Mouse (Mus musculus): ENCODE measurements around the gene Olfr403.
"Not testable (repeated sequence)": the region's sequence is repeated elsewhere in the genome, so short reads cannot be mapped to it uniquely, and the experiment has no call there.

The Olfr403 gene

GRCm38 (mm10) chr11:74185949-74186348 is at the start of gene Olfr403:
Gene Olfr403 (plus strand): TSS chr11:74186249.
- no peak for DNase-seq (ENCODE audit: low read depth, low spot score)

- DNase-seq (ENCODE audit: low read depth, low spot score): not testable (repeated sequence)
Observed at GRCm38 (mm10) chr11:74140001-74140400, 46.0 kb upstream of the Olfr403 start.

- no peak for DNase-seq (ENCODE audit: low read depth, low spot score)
Observed at GRCm38 (mm10) chr11:74145866-74146265, 40.2 kb upstream of the Olfr403 start.

DNA sequence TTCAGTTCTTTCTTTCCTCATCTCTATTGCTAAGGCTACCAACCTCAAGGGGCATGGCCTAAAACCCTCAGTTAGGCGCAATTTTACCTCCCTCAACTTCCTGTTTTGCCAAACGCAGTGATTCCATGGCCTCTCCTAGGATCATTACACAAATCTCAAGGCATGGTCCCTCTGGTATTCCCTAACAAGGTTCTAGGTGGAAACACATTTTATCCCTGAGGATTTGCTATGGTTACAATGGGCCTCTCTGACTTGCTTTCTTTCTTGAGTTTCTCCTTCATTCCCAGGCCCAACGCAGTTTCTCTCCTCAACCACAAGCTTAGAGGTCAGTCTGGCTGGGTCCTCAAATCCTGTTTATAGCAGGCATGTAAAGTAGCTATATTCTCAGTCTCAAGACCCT is 32.8 kb upstream of the Olfr403 start, which contains the start of gene Olfr402:
TSS of gene Olfr402 (plus strand) at position 301 of the 400 bp plus-strand sequence.
- DNase-seq (ENCODE audit: low read depth, low spot score): no peak

DNA sequence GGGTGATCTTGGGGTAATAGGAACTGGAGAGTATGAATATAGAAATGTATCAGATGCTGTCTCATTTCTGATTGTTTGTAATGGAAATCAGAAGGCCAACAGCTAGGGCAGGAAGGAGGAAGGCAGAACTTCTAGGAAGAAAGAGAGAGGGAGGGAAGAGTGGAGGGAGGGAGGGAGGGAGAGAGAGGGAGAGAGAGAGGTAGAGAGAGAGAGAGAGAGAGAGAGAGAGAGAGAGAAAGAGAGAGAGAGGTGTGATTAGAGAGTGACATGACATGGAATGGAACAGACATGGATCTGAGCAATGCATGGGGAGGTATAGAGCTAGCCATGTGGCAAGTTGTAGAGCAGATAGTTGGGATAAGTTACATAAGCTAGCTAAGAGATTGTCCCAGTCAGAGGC is 17.3 kb upstream of the Olfr403 start:
- no peak for DNase-seq (ENCODE audit: low read depth, low spot score)

DNA sequence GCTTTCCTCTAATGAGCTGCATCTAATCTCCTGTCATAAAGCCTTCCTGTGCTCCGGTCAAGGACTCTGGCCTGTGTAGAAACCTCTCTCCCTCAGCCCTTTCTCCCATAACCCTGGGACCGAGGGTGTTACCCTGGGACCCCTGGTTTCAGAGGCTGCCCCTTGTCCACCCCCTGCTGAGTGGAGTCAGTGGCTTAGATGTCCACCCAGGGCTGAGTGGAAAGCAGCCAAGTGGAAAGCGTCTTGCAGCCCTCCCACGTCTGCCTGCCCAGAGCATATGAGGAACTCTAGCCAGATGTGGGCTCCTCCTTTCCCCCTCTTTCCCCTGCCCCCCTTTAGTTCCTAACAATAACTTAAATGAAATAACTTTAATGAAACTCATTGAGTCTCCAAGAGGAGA is 2.9 kb upstream of the Olfr403 start:
- no peak for DNase-seq (ENCODE audit: low read depth, low spot score)

DNA sequence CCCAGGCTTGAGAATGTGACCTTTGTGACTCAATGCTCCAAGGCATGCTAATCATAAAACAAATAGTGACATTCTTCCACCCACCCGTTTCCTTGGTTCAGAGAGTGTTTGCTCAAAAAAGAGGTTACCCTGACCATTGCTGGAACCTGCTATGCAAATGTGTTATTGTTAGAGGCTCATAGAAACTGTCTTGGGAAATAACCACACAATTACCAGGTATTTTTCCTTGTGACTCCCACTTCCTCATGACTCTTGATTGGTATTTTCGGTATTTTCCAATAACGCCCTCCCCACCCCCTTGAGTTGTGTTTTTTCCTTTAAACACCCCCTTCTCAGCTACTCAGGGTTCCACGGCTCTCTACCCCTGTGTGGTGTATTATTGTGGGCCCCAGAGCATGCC is 2.3 kb upstream of the Olfr403 start:
- no peak for DNase-seq (ENCODE audit: low read depth, low spot score)

GRCm38 (mm10) chr11:74211279-74211678 is 25.2 kb downstream of the Olfr403 start, which contains the start of gene Olfr43:
Gene Olfr43 (minus strand): TSS chr11:74211379.
- DNase-seq (ENCODE audit: low read depth, low spot score): no peak

DNA sequence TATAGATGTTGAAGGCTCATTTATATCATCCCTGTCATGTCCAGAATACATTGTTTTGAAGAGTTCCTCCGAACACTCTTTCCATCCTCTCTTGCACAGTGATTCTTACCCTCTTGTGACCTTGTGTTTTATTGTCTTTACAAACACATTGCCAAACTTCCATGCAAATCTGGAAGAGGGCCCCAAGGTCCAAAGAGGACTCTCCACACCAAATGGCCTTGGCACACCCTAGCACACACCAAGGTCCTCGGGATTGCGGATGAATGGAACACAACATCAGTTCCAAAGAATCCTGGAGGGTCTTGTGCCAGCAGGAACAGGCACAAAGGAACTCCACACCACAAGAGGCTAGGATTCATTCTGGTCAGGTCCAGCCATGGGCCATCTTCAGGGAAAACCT is 55.2 kb downstream of the Olfr403 start:
- DNase-seq (ENCODE audit: low read depth, low spot score): no peak

Measured in forelimb bud, embryonic 11.5 days (tissue).